Mouse (Mus musculus) hindlimb bud, embryonic 11.5 days (tissue): ENCODE data around the gene Pkd1.

ENCODE experiments used
- DNase-seq: peaks from one replicate; pipeline ENCODE4 v3.0.0-alpha.2; 2012; ENCODE audit warnings: low read depth, low spot score; ENCODE audit errors: extremely low spot score

Gene Pkd1

DNA sequence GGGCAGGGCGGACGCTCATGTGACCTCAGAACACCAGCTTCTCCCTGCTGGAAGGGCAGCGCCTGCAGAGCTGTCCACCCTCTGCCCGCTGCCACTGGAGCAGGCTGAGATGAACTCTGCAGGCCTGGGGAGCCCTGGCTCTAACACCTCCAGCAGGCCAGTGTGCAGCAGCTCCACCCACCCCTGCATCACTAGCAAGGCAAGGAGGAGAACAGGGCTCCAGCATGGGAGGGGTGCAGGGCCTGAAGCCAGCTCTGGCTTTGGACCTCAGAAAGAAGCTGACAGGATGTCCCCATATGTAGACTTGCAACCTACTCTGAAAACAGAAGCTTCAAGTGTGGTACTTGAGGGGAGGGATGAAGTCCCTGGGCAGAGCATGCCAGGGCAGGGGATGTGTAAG, 50.9 kb downstream of the Pkd1 start:
- DNase-seq, result no peak

DNA sequence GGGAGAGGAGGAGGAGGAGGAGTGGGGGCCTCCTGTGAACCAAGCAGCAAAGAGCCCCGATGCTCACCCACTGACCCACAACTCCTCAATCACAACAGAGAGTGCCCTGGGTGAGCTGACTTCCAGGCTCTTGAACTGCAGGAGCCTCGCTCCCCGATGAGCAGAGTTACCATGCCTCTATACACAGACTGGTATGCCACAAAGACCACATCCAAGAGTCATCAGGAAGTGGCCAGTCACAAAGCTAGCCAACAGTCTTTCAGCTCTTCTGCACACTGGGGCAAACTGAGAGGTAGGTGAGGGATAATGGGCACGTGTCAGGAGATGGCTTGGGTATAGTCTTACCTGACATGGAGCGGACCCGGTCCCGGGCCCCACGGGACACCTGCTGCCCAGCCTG, 54.3 kb downstream of the Pkd1 start:
- DNase-seq, result no peak

GRCm38 (mm10) chr17:24604557-24604956, 54.9 kb downstream of the Pkd1 start:
- DNase-seq, result no peak

DNA sequence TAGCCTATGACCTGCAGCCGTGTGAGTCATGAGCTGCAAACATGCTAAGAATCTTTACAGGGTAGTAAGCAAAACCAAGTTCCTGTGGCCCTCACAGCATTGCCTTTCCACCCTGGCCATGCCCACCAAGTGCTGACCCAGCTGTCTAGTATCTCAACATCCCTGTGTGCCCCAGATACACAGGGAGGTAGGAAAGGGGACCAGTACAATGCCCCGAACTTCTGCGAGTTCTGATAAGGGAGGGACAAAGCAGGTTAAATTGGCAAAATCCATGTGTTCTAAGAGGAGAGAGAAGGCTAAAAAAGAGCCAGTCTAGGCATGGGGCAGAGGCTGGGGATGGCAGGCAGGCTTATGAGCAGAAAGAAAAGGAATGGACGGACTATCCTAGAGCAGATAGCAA, 58.7 kb downstream of the Pkd1 start:
- DNase-seq, result no peak

GRCm38 (mm10) chr17:24608874-24609273, 59.2 kb downstream of the Pkd1 start:
- no peak for DNase-seq

GRCm38 (mm10) chr17:24610711-24611110, 61.1 kb downstream of the Pkd1 start:
- no peak for DNase-seq

DNA sequence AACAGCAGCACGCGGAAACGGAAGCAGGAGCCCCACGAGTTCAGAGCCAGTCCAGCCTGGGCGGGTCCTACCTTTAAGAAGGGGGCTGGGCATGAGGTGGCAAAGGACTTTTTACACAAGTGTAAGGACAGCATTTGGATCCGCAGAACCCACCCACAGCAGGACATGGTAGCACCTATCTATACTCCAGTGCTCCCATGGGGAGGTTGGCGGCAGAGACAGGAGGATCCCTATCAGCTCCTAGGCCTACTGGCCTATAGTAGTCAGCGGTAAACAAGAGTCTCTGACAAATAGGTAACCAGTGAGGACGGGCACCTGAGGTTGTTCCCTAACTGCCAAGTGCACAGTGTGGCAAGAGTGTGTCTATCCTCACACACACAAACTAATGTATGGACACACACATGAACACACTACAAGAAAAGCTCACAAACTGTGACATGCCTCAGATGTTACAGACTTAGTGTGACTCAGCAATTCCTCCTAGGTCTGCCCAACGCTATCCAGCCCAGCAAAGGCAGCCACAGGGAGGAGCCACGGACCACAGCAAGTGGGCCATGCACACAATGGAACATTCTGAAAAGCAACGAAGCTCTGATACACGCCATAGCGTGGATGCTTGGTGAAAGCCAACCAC, 68.0 kb downstream of the Pkd1 start:
- DNase-seq, result no peak

- DNase-seq, result no peak
Observed at GRCm38 (mm10) chr17:24625472-24625871, 75.8 kb downstream of the Pkd1 start.

DNA sequence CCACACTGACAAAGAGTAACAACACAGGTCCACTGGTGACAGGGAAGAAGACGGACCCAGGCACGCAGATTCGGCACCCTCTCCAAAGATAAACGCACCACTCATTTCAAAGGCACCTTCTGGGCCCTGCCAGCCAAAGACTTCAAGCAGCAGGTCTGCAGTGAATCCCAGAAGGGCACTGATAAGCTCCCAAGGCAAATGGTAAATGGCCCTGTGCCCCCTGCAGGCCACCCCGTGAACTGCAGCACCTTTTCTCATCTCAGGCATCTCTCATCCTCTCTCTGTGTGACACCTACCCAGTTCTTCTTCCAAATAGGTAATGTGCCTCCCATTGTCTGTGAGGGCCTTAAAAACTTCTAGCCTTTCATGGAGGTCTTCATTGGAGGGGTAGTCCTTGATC, 79.0 kb downstream of the Pkd1 start:
- DNase-seq, result no peak

GRCm38 (mm10) chr17:24630072-24630471, 80.4 kb downstream of the Pkd1 start:
- DNase-seq, result no peak

DNA sequence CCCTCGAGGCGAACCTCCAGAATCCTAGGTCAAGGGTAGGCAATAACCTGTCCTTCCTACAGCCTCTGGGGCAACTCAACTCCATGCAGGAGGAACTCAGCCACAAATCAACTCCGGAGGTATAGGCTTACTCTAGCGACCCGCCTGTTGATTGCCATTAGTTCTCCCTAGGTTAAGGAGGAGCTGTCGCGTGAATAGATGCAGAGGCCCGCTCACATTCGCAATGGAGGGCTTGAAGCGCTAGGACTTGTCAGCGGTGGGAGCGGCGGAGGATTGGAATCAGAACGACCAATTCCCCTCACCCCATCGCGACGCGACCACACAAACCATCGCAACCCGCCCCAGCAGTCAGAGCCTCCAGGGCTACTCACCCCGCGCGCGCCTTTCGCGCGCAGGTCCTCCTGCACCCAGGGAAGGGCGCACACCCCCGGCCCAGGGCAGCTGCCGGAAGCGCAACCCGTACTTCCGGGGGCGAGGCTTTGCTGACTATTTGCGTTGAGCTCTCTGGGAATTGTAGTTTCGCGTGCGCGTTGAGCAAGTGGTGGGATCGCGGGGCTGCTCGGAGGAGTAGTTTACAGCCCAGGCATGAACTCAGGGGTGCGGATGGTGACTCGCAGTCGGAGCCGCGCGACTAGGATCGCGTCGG, 82.7 kb downstream of the Pkd1 start, which contains the start of the genes Tsc2 and Nthl1:
Tsc2 (minus strand) TSS at position 464 of the 646 bp plus-strand sequence.
Nthl1 (plus strand) TSS at position 514 of the 646 bp plus-strand sequence.
- peak; percentile 70 for DNase-seq

GRCm38 (mm10) chr17:24632813-24633449, 83.3 kb downstream of the Pkd1 start:
- DNase-seq, result no peak

DNA sequence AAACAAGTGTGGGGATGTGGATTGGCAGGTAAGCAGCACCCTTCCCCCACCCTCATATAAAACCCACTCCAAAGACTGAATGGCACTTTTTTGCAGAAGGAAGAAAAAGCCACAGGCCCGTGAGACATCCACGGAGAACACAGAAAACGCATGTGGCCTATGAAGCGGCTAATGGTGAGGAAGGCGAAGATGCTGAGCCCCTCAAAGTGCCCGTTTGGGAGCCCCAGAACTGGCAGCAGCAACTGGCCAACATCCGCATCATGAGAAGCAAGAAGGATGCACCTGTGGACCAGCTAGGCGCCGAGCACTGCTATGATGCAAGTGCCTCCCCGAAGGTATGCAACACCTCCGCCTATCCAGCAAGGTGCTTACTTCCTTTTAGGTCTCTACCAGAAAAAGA, 84.2 kb downstream of the Pkd1 start:
- no peak for DNase-seq

DNA sequence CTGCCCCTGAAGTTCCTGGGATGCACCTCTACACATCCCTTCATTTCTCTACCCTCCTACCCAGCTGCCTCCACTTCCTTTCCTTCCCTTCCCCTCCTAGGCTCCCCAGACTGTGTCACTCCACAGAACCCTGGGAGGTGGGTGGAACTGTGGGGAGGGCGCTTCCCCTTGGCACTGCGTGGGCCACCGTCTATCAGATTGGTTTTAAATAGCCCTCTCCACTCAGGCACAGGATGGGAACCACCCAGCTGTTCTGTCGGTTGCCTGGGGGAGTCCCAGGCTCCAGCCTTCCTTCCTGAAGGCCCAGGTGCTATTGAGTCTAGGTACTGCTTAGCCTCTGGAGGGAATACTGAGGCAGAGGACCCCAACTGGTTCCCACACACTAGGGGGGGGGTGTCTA, 85.4 kb downstream of the Pkd1 start:
- no peak for DNase-seq

DNA sequence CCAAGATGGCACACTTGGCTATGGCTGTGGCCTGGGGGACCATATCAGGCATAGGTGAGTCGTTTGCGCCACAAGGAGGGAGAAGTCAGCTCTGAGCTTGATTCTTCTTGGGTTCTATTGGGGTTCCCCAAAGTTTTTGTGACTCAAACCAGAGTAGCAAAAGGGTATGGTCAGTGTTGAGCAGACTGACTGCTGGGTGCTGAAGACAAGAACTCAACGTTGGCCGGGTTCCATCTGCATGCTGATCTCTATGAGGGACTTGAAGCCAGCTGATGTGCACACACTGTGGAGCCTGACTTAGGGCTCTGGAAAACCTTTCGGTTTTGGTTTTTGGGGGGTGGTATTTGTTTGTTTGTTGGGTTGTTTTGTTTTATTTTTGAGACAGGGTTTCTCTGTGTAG, 86.1 kb downstream of the Pkd1 start:
- DNase-seq, result no peak

DNA sequence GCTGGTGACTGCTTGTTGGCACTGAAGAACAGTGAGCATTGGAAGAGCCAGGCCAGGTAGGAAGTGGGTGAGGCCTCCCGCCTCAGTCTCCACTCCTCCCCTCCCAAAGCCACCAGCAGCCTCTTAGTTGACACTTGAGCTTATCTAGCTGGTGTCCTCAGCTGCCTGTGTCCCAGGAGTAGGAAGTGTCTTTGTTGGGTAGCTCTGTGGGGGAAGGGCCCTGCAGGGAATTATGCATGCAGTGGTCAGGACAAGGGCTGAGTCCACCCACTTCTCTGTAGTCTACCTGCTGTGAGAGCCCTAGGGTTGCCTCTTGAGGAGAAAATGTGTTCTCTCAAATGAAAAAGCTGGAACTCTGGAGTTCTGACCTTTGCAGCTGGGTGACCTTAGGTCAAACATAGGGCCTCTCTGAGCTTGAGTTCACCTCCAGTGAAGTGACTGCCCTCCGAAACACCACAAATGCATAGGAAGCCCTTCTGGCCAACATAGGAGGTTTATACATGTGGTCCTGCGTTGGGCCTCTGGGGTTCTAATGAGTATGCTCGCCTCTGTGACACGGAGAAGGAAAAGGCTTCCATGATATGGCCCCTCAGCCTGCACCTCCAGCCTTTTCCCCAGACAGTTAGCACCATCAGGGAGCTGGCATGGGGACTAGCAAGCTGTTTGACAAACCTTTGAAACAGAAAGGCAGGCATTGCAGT, 87.3 kb downstream of the Pkd1 start:
- no peak for DNase-seq

- no peak for DNase-seq
Observed at GRCm38 (mm10) chr17:24638214-24638613, 88.6 kb downstream of the Pkd1 start.

GRCm38 (mm10) chr17:24638840-24639239, 89.2 kb downstream of the Pkd1 start:
- no peak for DNase-seq

DNA sequence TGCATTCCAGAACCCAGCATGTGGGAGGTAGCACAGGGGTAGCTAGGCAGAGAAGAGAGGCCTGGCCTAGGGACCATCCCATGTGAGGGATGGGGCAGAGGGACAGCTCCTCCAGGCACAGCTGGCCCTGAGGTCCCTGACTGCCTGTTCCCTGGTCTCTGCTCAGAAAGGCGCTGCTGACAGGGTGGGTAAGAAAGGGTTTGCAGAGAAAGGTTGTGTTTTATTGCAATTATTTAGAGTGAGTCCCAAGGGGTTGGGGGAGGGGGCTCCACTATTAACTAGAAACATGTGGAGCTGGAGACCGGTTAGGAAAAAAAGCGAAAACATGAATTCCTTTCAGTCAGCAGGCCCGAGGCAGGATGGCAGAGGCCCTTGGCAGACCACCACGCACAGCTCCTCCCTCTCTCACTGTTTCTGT, 89.9 kb downstream of the Pkd1 start:
- DNase-seq, result peak; percentile 61

- DNase-seq, result no peak
Observed at GRCm38 (mm10) chr17:24640119-24640518, 90.5 kb downstream of the Pkd1 start.

GRCm38 (mm10) chr17:24640581-24640980, 90.9 kb downstream of the Pkd1 start:
- no peak for DNase-seq

- no peak for DNase-seq
Observed at GRCm38 (mm10) chr17:24641944-24642343, 92.3 kb downstream of the Pkd1 start.
